Mouse (Mus musculus): ENCODE results near the gene Smg9.

Smg9 gene

GRCm38 (mm10) chr7:24410831-24411230 is 11.4 kb downstream of the Smg9 start:
- DNase-seq: no peak

GRCm38 (mm10) chr7:24413630-24414029 is 14.2 kb downstream of the Smg9 start:
- peak; percentile 91 for DNase-seq

- DNase-seq: peak; percentile 91
Observed at GRCm38 (mm10) chr7:24415261-24415660, 15.8 kb downstream of the Smg9 start.

GRCm38 (mm10) chr7:24419579-24419978 is 20.2 kb downstream of the Smg9 start:
- no peak for DNase-seq

GRCm38 (mm10) chr7:24421648-24422047 is 22.2 kb downstream of the Smg9 start:
- DNase-seq: no peak

- DNase-seq: no peak
Observed at GRCm38 (mm10) chr7:24422251-24422650, 22.8 kb downstream of the Smg9 start.

- DNase-seq: no peak
Observed at GRCm38 (mm10) chr7:24423107-24423763, 23.8 kb downstream of the Smg9 start.

- DNase-seq: peak; percentile 94
Observed at GRCm38 (mm10) chr7:24423956-24424732, 24.7 kb downstream of the Smg9 start.

- DNase-seq: no peak
Observed at GRCm38 (mm10) chr7:24425919-24426318, 26.5 kb downstream of the Smg9 start.

- DNase-seq: no peak
Observed at GRCm38 (mm10) chr7:24427168-24427567, 27.7 kb downstream of the Smg9 start.

GRCm38 (mm10) chr7:24428725-24429124 is 29.3 kb downstream of the Smg9 start:
- no peak for DNase-seq

GRCm38 (mm10) chr7:24429413-24430112 is 30.1 kb downstream of the Smg9 start:
- peak; percentile 95 for DNase-seq

GRCm38 (mm10) chr7:24430551-24431345 is 31.3 kb downstream of the Smg9 start:
- no peak for DNase-seq

GRCm38 (mm10) chr7:24431713-24432112 is 32.3 kb downstream of the Smg9 start:
- DNase-seq: no peak

GRCm38 (mm10) chr7:24435305-24435704 is 35.9 kb downstream of the Smg9 start:
- no peak for DNase-seq

GRCm38 (mm10) chr7:24437981-24438380 is 38.6 kb downstream of the Smg9 start:
- DNase-seq: peak; percentile 91

- DNase-seq: no peak
Observed at GRCm38 (mm10) chr7:24439191-24439590, 39.8 kb downstream of the Smg9 start.

GRCm38 (mm10) chr7:24439891-24440290 is 40.5 kb downstream of the Smg9 start:
- DNase-seq: no peak

GRCm38 (mm10) chr7:24441785-24442184 is 42.4 kb downstream of the Smg9 start:
- peak; percentile 97 for DNase-seq

- no peak for DNase-seq
Observed at GRCm38 (mm10) chr7:24442313-24442712, 42.9 kb downstream of the Smg9 start.

GRCm38 (mm10) chr7:24445266-24445926 is 46.0 kb downstream of the Smg9 start:
- DNase-seq: peak; percentile 95

- no peak for DNase-seq
Observed at GRCm38 (mm10) chr7:24446697-24447340, 47.4 kb downstream of the Smg9 start.

Data from heart, adult 11 months (tissue).